Mouse (Mus musculus) liver, adult 2 months (tissue): ENCODE measurements around the gene Get4.

ENCODE experiments used
- CTCF ChIP-seq: fragments of 200-500 bp; IDR thresholded peaks from 2 replicates; pipeline ENCODE4 v1.5.1; 2011; ENCODE audit warnings: low read depth, low read length, control low read depth
- POLR2A ChIP-seq: fragments of 200-500 bp; IDR thresholded peaks from 2 replicates; pipeline ENCODE4 v1.6.1; 2011; ENCODE audit warnings: low read length, control low read depth; ENCODE audit not compliant: insufficient read depth; ENCODE audit errors: extremely low read depth

DNA sequence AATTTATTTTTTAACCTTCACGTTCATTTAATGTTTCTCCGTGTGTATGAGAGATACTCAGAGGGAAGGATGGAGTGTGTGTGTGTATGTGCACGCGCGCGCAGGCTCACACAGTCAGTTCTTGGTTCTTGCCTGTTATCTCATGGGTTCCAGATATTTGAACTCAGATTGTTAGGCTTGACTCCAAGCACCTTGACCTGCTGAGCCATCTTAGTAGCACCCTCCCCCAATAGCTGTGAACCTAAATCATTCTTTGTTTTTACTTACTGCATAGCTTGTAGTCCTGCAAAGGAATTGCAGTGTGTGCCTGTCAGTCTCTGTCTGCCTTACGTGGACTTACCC is 42.5 kb upstream of the Get4 start:
- TF ChIP-seq CTCF (no peak), POLR2A (no peak)
